Mouse (Mus musculus) forebrain, postnatal 0 days (tissue): ENCODE measurements around the gene Ldb1. TPM values are rescaled to one million over a fixed set of nuclear protein-coding genes. Genes with fewer than 3 reads are reported as not detected.
A peak's percentile ranks its signal among the peaks of the same experiment; 100 is the strongest.

ENCODE experiments used
- ATAC-seq: fragments of 200-750 bp; cut with Nextera tagmentation; 2 replicates; pipeline ENCODE4 v1.8.0; 2017; ENCODE audit warnings: mild to moderate bottlenecking, moderate library complexity
- DNase-seq: peaks from one replicate; pipeline ENCODE4 v3.0.0-alpha.2; 2015
- H3K27ac ChIP-seq: fragments of 300-500 bp; sonication (generic); 2 replicates; pipeline ENCODE4 v1.5.1; 2014; ENCODE audit warnings: low read depth, mild to moderate bottlenecking, antibody characterized with exemption, low read length, moderate library complexity, mixed read lengths
- H3K27me3 ChIP-seq: fragments of 300-500 bp; sonication (generic); 2 replicates; pipeline ENCODE4 v1.6.1; 2014; ENCODE audit warnings: mild to moderate bottlenecking, low read length, mixed read lengths; ENCODE audit not compliant: insufficient read depth
- H3K36me3 ChIP-seq: fragments of 300-500 bp; sonication (generic); 2 replicates; pipeline ENCODE4 v1.6.1; 2014; ENCODE audit warnings: mild to moderate bottlenecking, moderate library complexity; ENCODE audit not compliant: insufficient read depth
- H3K4me1 ChIP-seq: fragments of 300-500 bp; sonication (generic); 2 replicates; pipeline ENCODE4 v1.6.1; 2014; ENCODE audit warnings: antibody characterized with exemption; ENCODE audit not compliant: insufficient read depth
- H3K4me2 ChIP-seq: fragments of 300-500 bp; sonication (generic); 2 replicates; pipeline ENCODE4 v1.6.1; 2014; ENCODE audit warnings: low read depth, mild to moderate bottlenecking, moderate library complexity
- H3K4me3 ChIP-seq: fragments of 300-500 bp; sonication (generic); 2 replicates; pipeline ENCODE4 v1.5.1; 2014; ENCODE audit warnings: low read depth, low read length, mixed read lengths
- H3K9ac ChIP-seq: fragments of 300-500 bp; sonication (generic); 2 replicates; pipeline ENCODE4 v1.6.1; 2014; ENCODE audit warnings: mild to moderate bottlenecking
- H3K9me3 ChIP-seq: fragments of 300-500 bp; sonication (generic); 2 replicates; pipeline ENCODE4 v1.6.1; 2016; ENCODE audit warnings: low read length
- CTCF ChIP-seq: sonication (generic); IDR thresholded peaks from 2 replicates; pipeline ENCODE4 v1.5.1; 2016; ENCODE audit warnings: antibody characterized with exemption, control low read depth, low read depth
- WGBS: fragments of 180-500 bp; shearing (Covaris S2); extraction: QIAGEN DNeasy Blood & Tissue Kit; methylation state at CpG from one replicate; pipeline ENCODE4 v1.1.7; 2014; 5-methylcytosine and 5-hydroxymethylcytosine counted together
- polyA plus RNA-seq: library from polyadenylated mRNA; unstranded; fragments of >200 nt; fragmentation: Nextera tagmentation; extraction: Ambion mirVana; gene quantifications from 2 replicates; pipeline ENCODE4 v1.2.1, GENCODE M21; 2015
- total RNA-seq: library from RNA; depleted of rRNA; stranded (reverse); fragments of >200 nt; gene quantifications from 2 replicates; pipeline ENCODE4 v1.2.3, GENCODE M21; 2014

The Ldb1 gene
- total and polyA plus RNA-seq, 2 experiments from 2014 or later, result 90.4 to 162 TPM

DNA sequence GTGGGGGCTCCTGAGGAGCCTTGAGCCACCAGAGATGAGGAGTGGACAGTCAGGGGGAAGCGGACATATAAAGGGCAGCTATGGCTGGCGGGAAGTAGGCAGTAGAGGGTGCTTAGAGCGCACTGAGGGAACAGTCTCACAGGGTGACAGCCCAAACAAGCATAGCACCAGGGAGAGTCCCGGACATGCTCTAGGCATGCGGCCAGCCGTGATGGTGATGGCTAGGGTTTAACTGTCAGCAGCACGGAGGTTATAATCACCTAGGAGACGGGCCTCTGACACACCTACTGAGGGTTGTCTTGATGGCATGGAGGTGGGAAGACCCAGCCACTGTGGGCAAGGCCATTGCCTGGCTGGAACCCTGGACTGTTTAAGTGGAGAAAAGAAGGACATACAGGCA lies 18.4 kb downstream of the Ldb1 start:
- DNase-seq (no peak), ATAC-seq (no peak)
- no peaks in the 10 kb centered on the region for H3K27me3 ChIP-seq
- 54% methylated on average over 8 of the region's 8 CpGs for WGBS
- no peaks in the 10 kb centered on the region for H3K9me3 ChIP-seq
- peaks cover 5% of the 10 kb centered on the region for H3K36me3 ChIP-seq
- H3K4me2 ChIP-seq, result no peak overlapping the region
- no peaks in the 10 kb centered on the region for H3K4me1 ChIP-seq
- no peak overlapping the region for H3K27ac ChIP-seq
- no peak for TF ChIP-seq CTCF
- no peak overlapping the region for H3K4me3 ChIP-seq
- no peak overlapping the region for H3K9ac ChIP-seq

DNA sequence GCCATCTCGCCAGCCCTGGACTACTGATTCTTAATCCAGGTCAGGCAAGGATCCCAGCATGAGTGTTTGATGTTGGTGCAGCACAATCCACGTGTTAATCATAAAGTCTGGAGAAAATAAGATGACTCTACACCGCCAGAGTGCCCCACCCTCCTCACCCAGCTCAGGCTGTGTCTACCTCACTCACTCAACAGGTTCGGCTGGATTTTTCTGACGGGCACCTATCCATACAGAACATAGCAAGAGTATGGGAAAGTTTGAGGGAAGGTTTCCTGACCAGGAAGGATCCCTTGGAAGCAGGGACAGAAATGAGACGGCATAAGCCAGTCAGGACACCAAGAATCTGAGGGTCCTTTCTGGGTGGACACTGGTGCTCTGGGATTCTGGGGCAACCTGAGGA lies 20.1 kb downstream of the Ldb1 start:
- DNase-seq (no peak), ATAC-seq (no peak)
- Histone ChIP-seq H3K4me1 (no peaks in the 10 kb centered on the region), H3K9ac (no peak overlapping the region), H3K27me3 (no peaks in the 10 kb centered on the region), H3K9me3 (no peaks in the 10 kb centered on the region), H3K4me2 (no peak overlapping the region), H3K27ac (no peak overlapping the region), H3K4me3 (no peak overlapping the region), H3K36me3 (no peaks in the 10 kb centered on the region)
- TF ChIP-seq CTCF, result no peak
- 82% methylated on average over 6 of the region's 6 CpGs for WGBS

DNA sequence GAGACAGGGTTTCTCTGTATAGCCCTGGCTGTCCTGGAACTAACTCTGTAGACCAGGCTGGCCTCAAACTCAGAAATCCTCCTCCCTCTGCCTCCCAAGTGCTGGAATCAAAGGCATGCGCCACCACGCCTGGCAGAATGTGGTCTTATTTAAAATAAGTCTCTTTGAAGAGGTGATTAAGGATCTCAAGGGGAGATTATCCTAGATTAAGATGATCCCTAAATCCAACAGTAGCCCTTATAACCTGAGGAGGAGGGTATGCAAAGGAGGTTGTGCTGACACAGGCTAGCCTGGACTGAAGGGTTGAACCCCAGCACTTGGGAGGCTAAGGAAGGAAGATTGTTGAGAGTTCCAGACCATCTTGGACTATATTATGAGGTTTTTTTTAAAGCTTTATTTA lies 29.0 kb downstream of the Ldb1 start:
- Histone ChIP-seq H3K36me3 (no peaks in the 10 kb centered on the region), H3K4me1 (no peaks in the 10 kb centered on the region), H3K27me3 (no peaks in the 10 kb centered on the region), H3K9ac (no peak overlapping the region), H3K9me3 (no peaks in the 10 kb centered on the region), H3K4me3 (no peak overlapping the region), H3K27ac (no peak overlapping the region), H3K4me2 (no peak overlapping the region)
- TF ChIP-seq CTCF, result no peak
- 58% methylated on average over 2 of the region's 2 CpGs for WGBS
- DNase-seq (no peak), ATAC-seq (no peak)

DNA sequence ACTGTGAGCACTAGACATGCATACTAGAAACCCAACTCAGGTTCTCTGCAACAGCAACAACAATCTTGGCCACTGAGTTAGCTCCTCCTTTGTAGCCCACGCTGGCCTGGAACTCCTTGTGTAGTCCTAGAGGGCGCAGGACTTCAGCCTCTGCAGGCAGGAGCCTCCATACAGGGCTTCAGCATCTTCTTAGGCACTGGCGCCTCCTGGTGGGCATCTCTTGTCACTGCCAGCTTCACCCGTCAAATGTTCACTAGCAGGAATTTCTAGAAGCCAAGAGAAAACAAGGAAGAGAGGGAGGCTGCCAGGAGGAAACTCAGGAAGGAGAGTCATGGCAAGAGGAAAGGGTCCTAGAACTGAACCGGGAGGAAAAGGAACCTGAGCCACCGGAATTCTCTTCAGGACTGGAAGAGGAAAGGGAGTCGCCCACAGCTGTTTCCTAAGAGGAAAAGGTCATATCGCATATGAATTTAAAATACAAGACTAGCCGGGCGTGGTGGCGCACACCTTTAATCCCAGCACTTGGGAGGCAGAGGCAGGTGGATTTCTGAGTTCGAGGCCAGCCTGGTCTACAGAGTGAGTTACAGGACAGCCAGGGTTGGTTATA lies 30.3 kb downstream of the Ldb1 start:
- peak; percentile 84 for ATAC-seq
- WGBS, result 43% methylated on average over 12 of the region's 12 CpGs

DNA sequence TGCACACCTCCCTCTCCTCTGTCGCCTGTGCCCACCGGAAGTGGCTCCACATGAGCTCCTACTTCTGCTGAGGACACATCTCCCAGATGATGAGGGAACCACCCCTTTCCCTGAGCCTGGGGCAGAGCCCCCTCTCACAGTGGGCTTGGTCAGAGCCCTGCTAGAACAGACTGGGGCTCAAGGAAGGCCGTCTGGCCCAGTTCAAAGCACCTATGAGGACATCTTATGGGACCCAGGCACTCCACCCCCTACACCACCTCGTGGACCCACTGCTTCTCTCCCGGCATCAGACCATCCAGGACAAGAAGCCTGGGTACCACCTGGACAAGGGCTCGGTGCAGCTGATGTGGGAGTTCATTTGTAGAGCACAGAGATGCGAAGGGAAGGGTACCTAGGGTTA lies 39.3 kb downstream of the Ldb1 start:
- Histone ChIP-seq H3K4me1 (peaks cover 3% of the 10 kb centered on the region), H3K27ac (no peak overlapping the region), H3K27me3 (no peaks in the 10 kb centered on the region), H3K9me3 (no peaks in the 10 kb centered on the region), H3K36me3 (no peaks in the 10 kb centered on the region), H3K4me3 (no peak overlapping the region), H3K4me2 (no peak overlapping the region), H3K9ac (no peak overlapping the region)
- no peak for TF ChIP-seq CTCF
- WGBS, result 86% methylated on average over 7 of the region's 7 CpGs
- no peak for ATAC-seq
- no peak for DNase-seq

More for the DNA sequence above, 30.3 kb downstream of the Ldb1 start:
- Histone ChIP-seq H3K27me3 (no peaks in the 10 kb centered on the region), H3K36me3 (no peaks in the 10 kb centered on the region), H3K4me2 (no peak overlapping the region), H3K9ac (no peak overlapping the region), H3K27ac (no peak overlapping the region), H3K9me3 (no peaks in the 10 kb centered on the region), H3K4me1 (no peaks in the 10 kb centered on the region), H3K4me3 (no peak overlapping the region)
- peak; percentile 95 for TF ChIP-seq CTCF
- peak; percentile 89 for DNase-seq

DNA sequence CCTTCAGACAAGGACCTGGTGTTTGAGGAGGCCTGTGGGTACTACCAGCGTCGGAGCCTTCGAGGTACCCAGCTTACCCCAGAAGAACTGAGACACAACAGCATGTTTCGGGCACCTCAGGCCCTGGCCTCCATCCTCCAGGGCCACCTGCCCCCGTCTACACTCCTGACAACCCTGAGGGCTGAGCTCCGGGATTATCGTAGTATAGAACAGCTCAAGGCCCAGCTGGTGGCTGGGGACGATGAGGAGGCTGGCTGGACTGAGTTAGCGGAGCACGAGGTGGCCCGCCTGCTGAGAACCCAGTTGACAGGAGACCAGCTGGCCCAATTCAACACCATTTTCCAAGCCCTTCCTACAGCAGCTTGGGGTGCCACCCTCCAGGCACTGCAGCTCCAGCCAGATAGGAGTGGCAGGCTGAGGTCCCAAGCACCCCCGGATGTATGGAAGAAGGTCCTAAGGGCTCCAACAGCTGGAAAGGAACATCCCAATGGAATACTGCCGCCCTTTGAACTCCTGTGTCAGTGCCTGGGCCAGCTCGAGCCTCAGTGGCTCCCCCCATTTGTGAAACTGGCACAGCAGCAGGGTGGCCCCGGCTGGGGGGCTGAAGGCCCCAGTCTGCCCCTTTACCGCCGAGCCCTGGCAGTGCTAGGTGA lies 40.1 kb downstream of the Ldb1 start:
- DNase-seq (no peak), ATAC-seq (no peak)
- Histone ChIP-seq H3K9me3 (no peaks in the 10 kb centered on the region), H3K27ac (no peak overlapping the region), H3K27me3 (no peaks in the 10 kb centered on the region), H3K4me2 (no peak overlapping the region), H3K4me1 (peaks cover 3% of the 10 kb centered on the region), H3K9ac (no peak overlapping the region), H3K36me3 (no peaks in the 10 kb centered on the region), H3K4me3 (no peak overlapping the region)
- no peak for TF ChIP-seq CTCF
- WGBS, result 69% methylated on average over 17 of the region's 17 CpGs

DNA sequence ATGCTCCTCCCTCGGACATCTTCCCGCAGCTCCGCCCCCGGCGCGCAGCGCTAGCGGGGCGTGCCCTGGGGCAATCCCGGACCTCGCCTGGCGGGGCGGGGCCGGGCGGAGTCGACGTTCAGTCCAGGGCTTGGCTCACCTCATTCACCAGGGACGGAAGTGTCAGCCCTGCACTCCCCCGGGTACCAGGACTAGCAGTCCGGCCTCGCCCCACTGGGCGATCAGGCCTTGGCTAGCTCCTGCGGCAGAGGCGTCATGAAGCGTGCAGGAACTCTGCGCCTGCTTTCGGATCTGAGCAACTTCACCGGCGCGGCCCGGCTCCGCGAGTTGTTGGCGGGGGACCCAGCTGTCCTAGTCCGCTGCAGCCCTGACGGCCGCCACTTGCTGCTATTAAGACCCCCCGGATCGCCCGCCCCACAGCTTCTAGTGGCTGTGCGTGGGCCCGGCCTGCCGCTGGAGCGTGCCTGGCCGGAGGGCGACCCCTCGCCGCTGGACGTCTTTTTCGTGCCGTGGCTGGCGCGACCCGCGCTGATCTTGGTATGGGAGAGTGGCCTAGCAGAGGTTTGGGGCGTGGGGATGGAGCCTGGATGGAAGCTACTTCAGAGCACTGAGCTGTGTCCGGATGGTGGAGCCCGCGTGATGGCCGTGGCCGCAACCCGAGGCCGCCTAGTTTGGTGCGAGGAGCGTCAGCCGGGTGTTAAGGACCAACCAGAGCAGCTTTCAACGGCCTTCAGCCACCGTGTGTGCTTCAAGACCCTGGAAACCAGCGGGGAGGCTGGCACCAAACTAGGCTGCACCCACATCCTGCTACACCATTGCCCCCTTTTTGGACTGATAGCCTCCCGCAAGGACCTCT lies 41.4 kb downstream of the Ldb1 start, which contains the start of gene Hps6:
Hps6 (plus strand) TSS at position 138 of the 856 bp plus-strand sequence.
- DNase-seq (peak; percentile 44), ATAC-seq (peak; percentile 39)
- TF ChIP-seq CTCF, result no peak; the same call in 1 of the 2 replicates
- Histone ChIP-seq H3K9me3 (no peaks in the 10 kb centered on the region), H3K36me3 (no peaks in the 10 kb centered on the region), H3K9ac (peak within 1 kb of the TSS; percentile 58), H3K27ac (no peak within 1 kb of the TSS), H3K4me2 (peak within 1 kb of the TSS; percentile 95), H3K4me1 (peaks cover 3% of the 10 kb centered on the region), H3K4me3 (peak within 1 kb of the TSS; percentile 49), H3K27me3 (no peaks in the 10 kb centered on the region)
- WGBS, result 2% methylated on average over 70 of the region's 70 CpGs
